Mouse (Mus musculus) ES-E14 (cell line): ENCODE results near the gene Galm. TPM values are rescaled to one million over a fixed set of nuclear protein-coding genes. Genes with fewer than 3 reads are reported as not detected.

Source experiments
- DNase-seq: peaks from one replicate; pipeline ENCODE4 v3.0.0-alpha.2; 2013; ENCODE audit warnings: low read depth, low spot score
- H3K27ac ChIP-seq: 2 replicates; pipeline ENCODE4 v1.5.1; 2012; ENCODE audit warnings: low read depth, mild to moderate bottlenecking, low read length, moderate library complexity, mixed read lengths; ENCODE audit not compliant: poor library complexity, insufficient read depth, severe bottlenecking
- H3K36me3 ChIP-seq: 2 replicates; pipeline ENCODE4 v1.6.1; 2012; ENCODE audit warnings: mild to moderate bottlenecking, low read length, moderate library complexity, mixed read lengths; ENCODE audit not compliant: control insufficient read depth, poor library complexity, insufficient read depth, severe bottlenecking
- H3K4me1 ChIP-seq, 2 experiments: fragments of 150-350 bp in 1 of 2; sonication (generic) in 1 of 2; 2 replicates each; pipeline ENCODE4 v1.6.1; 2012; ENCODE audit warnings: low read length in 2 of 2, mild to moderate bottlenecking in 1 of 2, mixed read lengths in 1 of 2; ENCODE audit not compliant: control insufficient read depth in 2 of 2, insufficient read depth in 2 of 2, poor library complexity in 1 of 2
- H3K4me3 ChIP-seq, 2 experiments: fragments of 150-350 bp in 1 of 2; sonication (generic) in 1 of 2; 2 replicates each; pipeline ENCODE4 v1.5.1; 2012; ENCODE audit warnings: low read length in 2 of 2, low read depth in 1 of 2, mild to moderate bottlenecking in 1 of 2, mixed read lengths in 1 of 2; ENCODE audit not compliant: insufficient read depth in 1 of 2, poor library complexity in 1 of 2, severe bottlenecking in 1 of 2
- H3K9ac ChIP-seq: 2 replicates; pipeline ENCODE4 v1.6.1; 2012; ENCODE audit warnings: low read depth, mild to moderate bottlenecking, low read length, mixed read lengths; ENCODE audit not compliant: poor library complexity, insufficient read depth, severe bottlenecking
- H3K9me3 ChIP-seq: fragments of 150-350 bp; sonication (generic); 2 replicates; pipeline ENCODE4 v1.6.1; 2012; ENCODE audit warnings: low read depth, mild to moderate bottlenecking, low read length; ENCODE audit not compliant: control insufficient read depth, insufficient read depth
- CHD2 ChIP-seq: IDR thresholded peaks from 2 replicates; pipeline ENCODE4 v1.6.1; 2014; ENCODE audit warnings: mild to moderate bottlenecking, low read depth, low read length, inconsistent platforms
- HCFC1 ChIP-seq: IDR thresholded peaks from 2 replicates; pipeline ENCODE4 v1.6.1; 2012; ENCODE audit warnings: low read length, inconsistent platforms, borderline replicate concordance; ENCODE audit not compliant: insufficient read depth
- MAFK ChIP-seq: IDR thresholded peaks from 2 replicates; pipeline ENCODE4 v1.6.1; 2014; ENCODE audit warnings: mild to moderate bottlenecking, low read depth, low read length, inconsistent platforms; ENCODE audit not compliant: insufficient read depth
- ZC3H11A ChIP-seq: IDR thresholded peaks from 2 replicates; pipeline ENCODE4 v1.6.1; 2012; ENCODE audit warnings: low read depth, mild to moderate bottlenecking, inconsistent platforms, low read length, borderline replicate concordance
- ZNF384 ChIP-seq: IDR thresholded peaks from 2 replicates; pipeline ENCODE4 v1.6.1; 2012; ENCODE audit warnings: low read depth, low read length, inconsistent platforms
- in situ Hi-C, 2 experiments: fragments of 600-800 bp; cut with MboI; formaldehyde crosslinking; loops; one replicate each; pipeline ENCODE4 v1.15.1; 2025; ENCODE audit warnings: low sequenced_read_pairs in 2 of 2, inconsistent platforms in 1 of 2; ENCODE audit not compliant: unreplicated experiment in 2 of 2
- total RNA-seq: library from RNA; depleted of rRNA; stranded (reverse); fragments of 300-350 nt; gene quantifications from 2 replicates; pipeline ENCODE4 v1.2.3, GENCODE M21; 2012; rRNA removed

Gene Galm
- 4.0 and 5.3 TPM in 2 replicates for total RNA-seq

DNA sequence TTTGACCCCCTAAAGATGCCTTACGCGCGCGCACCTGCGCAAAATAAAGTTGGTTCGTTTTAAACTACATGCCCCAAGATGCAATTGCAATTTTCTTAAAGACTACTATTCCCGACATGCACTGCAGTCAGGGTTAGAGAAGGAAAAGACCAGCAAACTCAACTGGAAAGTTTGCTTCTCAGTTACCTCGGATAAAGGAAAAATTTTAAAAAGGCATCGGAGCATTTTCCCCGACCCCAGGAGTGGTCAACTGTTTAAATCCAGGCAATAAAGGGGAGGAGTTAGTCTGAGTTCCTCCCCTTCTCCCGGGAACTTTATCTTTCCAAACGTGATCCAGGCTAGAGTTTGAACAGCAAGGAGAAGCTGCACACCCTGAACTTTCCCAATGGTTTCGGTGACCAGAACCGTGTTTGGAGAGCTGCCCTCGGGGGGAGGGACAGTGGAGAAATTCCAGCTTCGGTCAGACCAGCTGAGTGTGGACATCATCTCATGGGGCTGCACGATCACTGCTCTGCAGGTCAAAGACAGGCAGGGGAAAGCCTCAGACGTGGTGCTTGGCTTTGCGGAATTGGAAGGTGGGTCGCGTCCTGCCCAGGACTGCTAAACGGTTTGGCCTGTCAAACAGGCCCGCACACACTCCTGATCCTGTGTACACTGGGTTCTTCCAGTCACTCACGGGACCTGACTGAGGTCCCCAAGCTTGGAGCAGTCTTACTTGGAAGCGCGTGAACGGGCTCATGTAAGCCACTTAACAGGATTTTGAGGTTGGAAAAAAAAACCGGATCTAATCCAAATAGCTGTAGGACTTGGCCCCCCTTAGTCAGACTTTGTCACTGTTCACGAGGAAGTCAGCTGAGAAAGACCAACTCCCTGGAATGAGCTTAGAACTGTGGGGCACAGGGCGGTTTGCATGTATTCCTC lies at the start of gene Galm:
Galm (plus strand) TSS at position 141 of the 921 bp plus-strand sequence.
- DNase-seq, result peak; percentile 30
- in situ Hi-C loops, result no loop called here
- no peaks in the 10 kb centered on the region for H3K9me3 ChIP-seq
- peak within 1 kb of the TSS; percentile 42 for H3K9ac ChIP-seq
- H3K4me3 ChIP-seq, result peak within 1 kb of the TSS; percentile 59 to 64
- H3K27ac ChIP-seq, result no peak within 1 kb of the TSS
- no peaks in the 10 kb centered on the region for H3K4me1 ChIP-seq
- TF ChIP-seq ZNF384 (no peak), HCFC1 (peak; percentile 93), ZC3H11A (no peak), MAFK (no peak), CHD2 (no peak)
- H3K36me3 ChIP-seq, result no peaks in the 10 kb centered on the region

DNA sequence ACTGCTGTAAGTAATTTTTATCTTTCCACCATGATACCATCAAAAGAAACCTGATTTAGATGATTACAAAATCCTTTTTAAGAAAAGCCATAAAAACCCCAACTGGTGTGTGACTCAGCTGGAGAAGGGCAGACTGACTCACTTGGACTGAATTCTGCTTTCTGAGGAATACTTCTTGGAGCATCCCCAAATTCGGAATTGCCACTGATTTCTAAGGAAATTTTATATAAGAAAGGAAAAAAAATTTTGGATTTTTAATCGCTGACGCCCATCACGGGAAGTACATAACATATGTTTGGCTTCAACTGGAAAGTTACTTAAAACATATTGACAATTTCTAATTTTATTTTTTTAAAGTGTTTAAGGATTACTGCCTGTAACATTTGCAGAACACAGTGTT lies 48.5 kb upstream of the Galm start:
- Histone ChIP-seq H3K9me3 (no peaks in the 10 kb centered on the region), H3K4me3 (no peak overlapping the region), H3K36me3 (no peaks in the 10 kb centered on the region), H3K4me1 (no peaks in the 10 kb centered on the region), H3K27ac (no peak overlapping the region), H3K9ac (no peak overlapping the region)
- in situ Hi-C loops, result no loop called here
- no peak for DNase-seq
- TF ChIP-seq CHD2 (no peak), ZNF384 (no peak), HCFC1 (no peak), MAFK (no peak), ZC3H11A (no peak)

DNA sequence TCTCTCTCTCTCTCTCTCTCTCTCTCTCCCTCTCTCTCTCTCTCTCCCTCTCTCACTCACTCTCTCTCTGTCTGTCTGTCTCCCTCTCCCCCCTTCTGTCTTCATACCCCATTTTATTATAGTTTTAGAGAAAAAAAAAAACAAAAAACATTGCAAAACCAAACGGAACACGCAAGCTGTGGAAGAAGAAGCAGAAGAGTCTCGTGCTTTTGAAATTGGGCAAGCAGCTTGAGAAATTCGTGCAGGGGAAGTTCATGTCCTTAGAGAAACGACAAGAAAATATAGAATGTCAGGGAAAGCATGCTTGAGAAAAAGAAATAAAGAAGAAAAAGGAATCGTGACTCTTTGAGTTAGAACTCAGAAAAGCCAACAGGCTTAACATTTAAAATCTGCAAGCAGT lies 44.0 kb upstream of the Galm start:
- DNase-seq, result no peak
- H3K36me3 ChIP-seq, result no peaks in the 10 kb centered on the region
- no peaks in the 10 kb centered on the region for H3K9me3 ChIP-seq
- in situ Hi-C loops, result no loop called here
- no peak for TF ChIP-seq ZC3H11A
- no peaks in the 10 kb centered on the region for H3K4me1 ChIP-seq
- H3K4me3 ChIP-seq, result no peak overlapping the region
- H3K27ac ChIP-seq, result no peak overlapping the region
- H3K9ac ChIP-seq, result no peak overlapping the region

DNA sequence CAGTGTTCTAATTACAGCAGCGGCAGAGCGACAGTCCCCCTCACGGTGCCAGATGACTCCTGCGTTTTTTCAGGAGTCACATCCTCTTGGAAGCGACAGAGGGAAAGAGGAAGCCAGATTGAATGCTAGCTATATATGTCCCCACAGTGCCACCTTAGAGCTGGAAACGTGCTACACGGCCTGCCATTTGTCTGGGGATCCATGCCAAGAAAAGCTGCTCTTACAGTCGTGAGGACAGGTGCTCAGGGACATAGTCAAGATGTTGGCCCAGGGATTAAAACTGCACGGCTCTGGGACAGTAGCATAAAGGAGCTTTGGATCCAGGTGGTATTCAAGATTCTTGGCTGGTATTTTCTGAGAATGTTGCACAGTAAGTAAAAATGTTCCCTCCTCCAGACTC lies 42.8 kb upstream of the Galm start:
- DNase-seq, result no peak
- no peak for TF ChIP-seq CHD2
- no peak for TF ChIP-seq HCFC1
- TF ChIP-seq MAFK, result no peak
- no peak for TF ChIP-seq ZC3H11A
- no peak for TF ChIP-seq ZNF384
- Histone ChIP-seq H3K4me1 (no peaks in the 10 kb centered on the region), H3K9me3 (no peaks in the 10 kb centered on the region), H3K27ac (no peak overlapping the region), H3K36me3 (no peaks in the 10 kb centered on the region), H3K4me3 (no peak overlapping the region), H3K9ac (no peak overlapping the region)
- in situ Hi-C loops, result no loop called here

DNA sequence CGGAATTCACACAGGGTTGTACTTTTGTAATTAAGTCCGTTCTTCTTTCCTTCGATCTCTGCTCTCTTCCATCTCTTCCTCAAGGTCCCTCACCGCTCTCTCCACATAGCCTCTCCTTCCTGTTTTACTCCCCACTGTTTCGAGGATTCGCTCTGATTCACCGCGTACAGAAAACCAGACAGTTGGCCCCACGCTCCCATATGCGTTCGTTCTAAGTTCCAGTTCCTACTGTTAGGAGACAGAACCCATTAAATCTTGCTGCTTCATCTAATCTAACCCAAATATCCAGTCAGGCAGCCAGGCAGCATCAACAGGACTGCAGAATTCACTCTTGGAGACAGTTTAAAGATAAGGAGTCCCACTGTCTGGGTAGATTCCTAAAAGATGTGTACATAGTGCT lies 40.7 kb upstream of the Galm start:
- in situ Hi-C loops, result no loop called here
- H3K27ac ChIP-seq, result no peak overlapping the region
- TF ChIP-seq ZC3H11A (no peak), ZNF384 (no peak), HCFC1 (no peak), MAFK (no peak), CHD2 (no peak)
- H3K9me3 ChIP-seq, result no peaks in the 10 kb centered on the region
- H3K9ac ChIP-seq, result no peak overlapping the region
- H3K36me3 ChIP-seq, result no peaks in the 10 kb centered on the region
- DNase-seq, result no peak
- H3K4me1 ChIP-seq, result no peaks in the 10 kb centered on the region
- H3K4me3 ChIP-seq, result no peak overlapping the region
